Mouse (Mus musculus): Measurements from ENCODE around the gene Hfm1. TPM values are rescaled to one million over a fixed set of nuclear protein-coding genes. Genes with fewer than 3 reads are reported as not detected.

The Hfm1 gene
- polyA plus RNA-seq, 1 experiment from 2014 or later = 0.03 TPM

DNA sequence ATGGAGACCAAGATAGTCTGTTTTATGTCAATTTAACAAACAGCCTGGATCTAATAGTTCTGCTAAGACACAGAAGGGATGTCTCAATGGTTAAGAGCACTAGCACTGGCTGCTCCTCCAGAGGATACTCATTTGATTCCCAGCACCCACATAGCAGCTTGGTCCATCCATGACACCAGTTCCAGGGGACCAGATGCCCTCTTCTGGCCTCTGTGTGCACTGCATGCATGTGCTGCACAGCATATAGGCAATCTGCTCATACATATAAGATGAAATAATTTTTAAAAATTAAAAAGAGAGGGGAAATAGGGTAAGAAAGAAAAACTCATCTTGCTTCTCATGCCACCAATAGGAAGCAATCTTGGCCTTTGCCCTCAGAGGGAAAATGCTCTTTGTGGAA is 79.1 kb downstream of the Hfm1 start:
- ATAC-seq = no peak
- ChIA-PET POLR2A (no interaction called here), CTCF (no interaction called here)
- in situ Hi-C loops (cut with MboI; ENCODE audit: low pct_unique_long_range_greater_than_20kb) = no loop called here
- peak; percentile 57 for TF ChIP-seq CTCF (IDR thresholded peaks at IDR 0.05)
- H3K27me3 ChIP-seq = peaks cover 8% of the 10 kb centered on the region
- DNase-seq (ENCODE audit: low read depth, low spot score) = no peak

DNA sequence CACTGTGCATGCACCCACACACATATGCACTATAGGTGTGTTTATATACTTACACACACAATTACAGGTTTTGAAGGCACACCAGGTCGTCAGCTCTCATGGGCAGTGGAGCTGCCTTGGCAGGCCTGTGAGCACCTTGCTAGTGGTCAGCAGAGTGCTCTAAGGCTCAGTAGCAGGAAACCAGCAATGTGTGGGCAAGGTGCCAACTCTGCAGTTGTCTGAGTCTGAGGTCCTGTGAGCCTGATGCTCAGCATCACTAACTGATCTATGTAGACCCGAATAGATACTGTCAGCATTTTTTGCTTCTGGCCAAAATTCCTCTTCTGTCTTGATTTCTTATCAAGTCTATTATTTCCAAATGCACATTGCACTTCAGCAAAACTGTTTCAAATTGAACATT is 82.2 kb downstream of the Hfm1 start:
- DNase-seq (ENCODE audit: low read depth, low spot score) = no peak

DNA sequence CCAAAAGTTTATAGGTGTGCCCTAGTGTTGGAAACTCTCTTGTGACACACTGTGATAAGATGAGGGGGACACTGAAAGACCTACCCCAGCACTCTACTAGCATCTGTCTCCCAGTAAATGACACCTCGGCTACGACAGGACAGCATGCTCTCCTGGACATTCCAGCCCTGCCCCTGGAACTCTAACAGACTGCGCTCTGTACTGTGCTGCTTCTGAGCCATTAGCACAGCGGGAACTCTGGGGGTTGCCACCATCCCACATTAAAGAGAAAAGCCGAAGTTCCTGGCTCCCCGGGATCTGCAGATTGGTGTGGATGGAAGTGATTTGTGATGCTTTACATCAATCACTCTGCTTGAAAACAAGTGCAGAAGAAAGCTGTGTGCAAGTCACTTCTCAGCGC is 93.1 kb downstream of the Hfm1 start:
- peaks cover 38% of the 10 kb centered on the region for H3K27me3 ChIP-seq
- ChIA-PET CTCF (no interaction called here), POLR2A (no interaction called here)
- TF ChIP-seq CTCF (IDR thresholded peaks at IDR 0.05) = no peak
- ATAC-seq = no peak
- in situ Hi-C loops (cut with MboI; ENCODE audit: low pct_unique_long_range_greater_than_20kb) = no loop called here
- DNase-seq (ENCODE audit: low read depth, low spot score) = no peak

More for the DNA sequence above, 82.2 kb downstream of the Hfm1 start:
- H3K27me3 ChIP-seq = peaks cover 30% of the 10 kb centered on the region
- ChIA-PET CTCF (no interaction called here), POLR2A (no interaction called here)
- in situ Hi-C loops (cut with MboI; ENCODE audit: low pct_unique_long_range_greater_than_20kb) = no loop called here
- no peak for ATAC-seq
- no peak for TF ChIP-seq CTCF (IDR thresholded peaks at IDR 0.05)

GRCm38 (mm10) chr5:106831401-106831800 is 94.7 kb downstream of the Hfm1 start:
- in situ Hi-C loops (cut with MboI; ENCODE audit: low pct_unique_long_range_greater_than_20kb) = no loop called here
- TF ChIP-seq CTCF (IDR thresholded peaks at IDR 0.05) = no peak
- peaks cover 34% of the 10 kb centered on the region for H3K27me3 ChIP-seq
- no peak for ATAC-seq
- DNase-seq (ENCODE audit: low read depth, low spot score) = no peak
- ChIA-PET CTCF (no interaction called here), POLR2A (no interaction called here)

DNA sequence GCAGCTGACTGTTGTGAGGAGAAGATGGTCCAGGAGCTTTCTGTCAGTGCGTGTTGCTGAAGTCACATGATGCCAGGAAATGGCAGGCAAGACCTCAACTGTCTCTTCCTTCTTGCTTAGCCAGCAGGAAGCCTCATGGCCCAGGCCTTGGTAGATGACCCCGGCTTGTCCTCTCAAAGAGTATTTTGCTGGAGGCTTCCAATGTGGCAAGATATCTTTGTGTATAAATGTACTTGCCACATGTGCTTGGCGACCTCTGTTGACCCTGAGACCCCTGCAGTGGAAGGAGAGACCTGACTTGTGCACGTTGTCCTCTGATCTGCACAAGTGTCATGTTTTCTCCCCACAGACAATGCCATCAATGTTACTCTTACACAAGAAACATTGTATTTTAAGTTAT is 95.3 kb downstream of the Hfm1 start:
- in situ Hi-C loops (cut with MboI; ENCODE audit: low pct_unique_long_range_greater_than_20kb) = no loop called here
- H3K27me3 ChIP-seq = peaks cover 32% of the 10 kb centered on the region
- no peak for TF ChIP-seq CTCF (IDR thresholded peaks at IDR 0.05)
- DNase-seq (ENCODE audit: low read depth, low spot score) (no peak), ATAC-seq (no peak)
- CTCF ChIA-PET = no interaction called here
- POLR2A ChIA-PET = no interaction called here

GRCm38 (mm10) chr5:106826740-106827139 is 99.4 kb downstream of the Hfm1 start:
- no peak for ATAC-seq
- H3K27me3 ChIP-seq = peaks cover 24% of the 10 kb centered on the region
- no peak for DNase-seq (ENCODE audit: low read depth, low spot score)
- no peak for TF ChIP-seq CTCF (IDR thresholded peaks at IDR 0.05)
- ChIA-PET POLR2A (no interaction called here), CTCF (no interaction called here)
- in situ Hi-C loops (cut with MboI; ENCODE audit: low pct_unique_long_range_greater_than_20kb) = no loop called here

GRCm38 (mm10) chr5:106826044-106826443 is 100.1 kb downstream of the Hfm1 start:
- H3K27me3 ChIP-seq = peaks cover 21% of the 10 kb centered on the region
- ChIA-PET POLR2A (no interaction called here), CTCF (no interaction called here)
- ATAC-seq (no peak), DNase-seq (ENCODE audit: low read depth, low spot score) (no peak)
- in situ Hi-C loops (cut with MboI; ENCODE audit: low pct_unique_long_range_greater_than_20kb) = no loop called here
- no peak for TF ChIP-seq CTCF (IDR thresholded peaks at IDR 0.05)

GRCm38 (mm10) chr5:106825301-106825853 is 100.7 kb downstream of the Hfm1 start:
- ChIA-PET POLR2A (no interaction called here), CTCF (no interaction called here)
- peaks cover 22% of the 10 kb centered on the region for H3K27me3 ChIP-seq
- TF ChIP-seq CTCF (IDR thresholded peaks at IDR 0.05) = no peak
- ATAC-seq = no peak
- no peak for DNase-seq (ENCODE audit: low read depth, low spot score)
- in situ Hi-C loops (cut with MboI; ENCODE audit: low pct_unique_long_range_greater_than_20kb) = no loop called here

DNA sequence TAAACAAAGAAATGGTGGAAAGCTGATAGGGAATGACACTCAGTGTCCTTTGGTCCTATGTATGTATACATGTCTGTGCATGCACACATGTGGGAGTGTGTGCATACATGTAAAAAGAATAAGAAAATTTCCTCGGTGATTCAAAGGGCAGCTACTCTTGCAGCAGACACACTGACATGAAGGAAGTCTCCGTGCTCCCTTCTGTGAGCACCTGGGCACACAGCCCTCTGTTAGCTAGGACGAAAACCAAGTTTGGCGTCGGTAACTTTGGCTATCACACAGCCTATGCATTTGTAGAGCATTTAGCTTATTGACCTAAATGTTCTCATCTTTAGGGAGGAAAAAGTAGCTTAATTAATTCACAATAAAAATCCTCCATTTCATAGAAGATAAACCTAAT is 101.4 kb downstream of the Hfm1 start:
- POLR2A ChIA-PET = no interaction called here
- no peak for TF ChIP-seq CTCF (IDR thresholded peaks at IDR 0.05)
- CTCF ChIA-PET = no interaction called here
- peaks cover 22% of the 10 kb centered on the region for H3K27me3 ChIP-seq
- DNase-seq (ENCODE audit: low read depth, low spot score) (no peak), ATAC-seq (no peak)
- in situ Hi-C loops (cut with MboI; ENCODE audit: low pct_unique_long_range_greater_than_20kb) = no loop called here

DNA sequence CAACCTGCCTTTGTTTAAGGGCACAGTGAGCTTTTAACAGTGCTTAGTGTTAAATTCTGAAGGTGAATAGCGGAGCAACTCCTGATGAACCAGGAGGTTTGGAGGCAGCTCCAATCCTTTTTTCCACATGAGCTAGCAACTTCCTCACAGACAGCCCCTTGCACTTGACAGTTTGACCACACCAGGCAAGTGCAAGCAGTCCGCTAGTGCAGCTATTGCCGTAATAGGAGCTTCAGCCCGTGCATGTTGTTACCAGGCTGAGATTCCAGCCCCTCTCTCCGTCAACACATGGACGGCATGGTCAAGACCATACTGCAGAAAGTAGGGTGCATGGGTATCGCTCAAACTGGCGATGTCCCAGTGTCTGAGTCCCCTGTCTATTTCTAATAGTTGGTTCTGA is 106.5 kb downstream of the Hfm1 start:
- no peak for ATAC-seq
- ChIA-PET POLR2A (no interaction called here), CTCF (no interaction called here)
- peaks cover 15% of the 10 kb centered on the region for H3K27me3 ChIP-seq
- no peak for DNase-seq (ENCODE audit: low read depth, low spot score)
- TF ChIP-seq CTCF (IDR thresholded peaks at IDR 0.05) = no peak
- in situ Hi-C loops (cut with MboI; ENCODE audit: low pct_unique_long_range_greater_than_20kb) = no loop called here

DNA sequence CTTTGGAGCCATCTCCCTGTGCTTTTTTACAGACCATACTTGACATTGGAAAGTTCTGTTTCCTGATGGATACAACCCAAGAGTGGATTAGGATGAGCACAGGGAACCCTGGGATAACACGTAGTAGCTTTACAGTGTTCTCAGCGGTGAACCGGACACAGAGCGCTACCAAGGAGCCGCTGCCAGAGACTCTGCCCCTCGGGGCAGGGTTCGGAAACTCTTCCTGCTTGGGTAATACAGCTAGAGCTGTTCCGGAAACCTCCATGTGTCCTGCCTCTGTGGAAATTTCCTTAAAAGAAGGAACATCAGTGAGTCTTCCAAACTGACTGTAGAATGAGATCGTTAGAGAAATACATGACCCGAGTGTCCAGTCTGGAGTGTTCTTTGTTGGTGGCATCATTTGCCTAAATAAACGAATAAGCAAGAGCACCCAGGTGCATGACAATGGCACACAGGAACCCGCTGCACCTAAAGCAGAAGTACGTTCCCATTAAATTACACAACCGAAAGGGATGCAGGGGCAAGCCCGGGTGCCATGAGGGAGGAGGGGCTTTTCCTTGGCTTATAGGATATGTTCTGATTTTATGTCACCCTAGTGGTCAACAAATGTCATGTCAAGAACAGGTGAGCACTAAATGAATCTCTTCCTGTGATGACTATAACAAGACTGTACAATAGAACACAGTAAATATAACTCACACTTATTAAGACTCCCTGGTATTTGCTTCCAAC is 110.0 kb downstream of the Hfm1 start:
- ChIA-PET POLR2A (no interaction called here), CTCF (no interaction called here)
- H3K27me3 ChIP-seq = peaks cover 12% of the 10 kb centered on the region
- DNase-seq (ENCODE audit: low read depth, low spot score) = no peak
- in situ Hi-C loops (cut with MboI; ENCODE audit: low pct_unique_long_range_greater_than_20kb) = no loop called here
- TF ChIP-seq CTCF (IDR thresholded peaks at IDR 0.05) = no peak
- ATAC-seq = no peak

GRCm38 (mm10) chr5:106814611-106815010 is 111.5 kb downstream of the Hfm1 start:
- DNase-seq (ENCODE audit: low read depth, low spot score) (no peak), ATAC-seq (no peak)
- in situ Hi-C loops (cut with MboI; ENCODE audit: low pct_unique_long_range_greater_than_20kb) = no loop called here
- ChIA-PET CTCF (no interaction called here), POLR2A (no interaction called here)
- H3K27me3 ChIP-seq = peaks cover 8% of the 10 kb centered on the region
- no peak for TF ChIP-seq CTCF (IDR thresholded peaks at IDR 0.05)

Data from Patski (cell line).